Mouse (Mus musculus) limb, embryonic 14.5 days (tissue): ENCODE results near the gene Ctbs. TPM values are rescaled to one million over a fixed set of nuclear protein-coding genes. Genes with fewer than 3 reads are reported as not detected.
A peak's percentile ranks its signal among the peaks of the same experiment; 100 is the strongest.

Experiments used
- ATAC-seq: fragments of 200-750 bp; cut with Nextera tagmentation; 2 replicates; pipeline ENCODE4 v1.8.0; 2017; ENCODE audit warnings: low read depth, moderate number of reproducible peaks, moderate TSS enrichment; ENCODE audit not compliant: low FRiP score
- DNase-seq: peaks from one replicate; pipeline ENCODE4 v3.0.0-alpha.2; 2015; ENCODE audit warnings: low spot score
- H3K27ac ChIP-seq: fragments of 300-500 bp; sonication (generic); replicated peaks from 2 replicates; pipeline ENCODE4 v1.5.1; 2014; ENCODE audit warnings: low read depth, mild to moderate bottlenecking, low read length, moderate library complexity, mixed read lengths
- H3K27me3 ChIP-seq: fragments of 300-500 bp; sonication (generic); 2 replicates; pipeline ENCODE4 v1.6.1; 2014; ENCODE audit warnings: low read length, mixed read lengths; ENCODE audit not compliant: control insufficient read depth, insufficient read depth
- H3K36me3 ChIP-seq: fragments of 300-500 bp; sonication (generic); 2 replicates; pipeline ENCODE4 v1.6.1; 2014; ENCODE audit warnings: mild to moderate bottlenecking, low read length, moderate library complexity, mixed read lengths; ENCODE audit not compliant: control insufficient read depth, insufficient read depth
- H3K4me1 ChIP-seq: fragments of 300-500 bp; sonication (generic); 2 replicates; pipeline ENCODE4 v1.6.1; 2014; ENCODE audit warnings: antibody characterized with exemption, low read length, mixed read lengths; ENCODE audit not compliant: control insufficient read depth, insufficient read depth
- H3K4me2 ChIP-seq: fragments of 300-500 bp; sonication (generic); replicated peaks from 2 replicates; pipeline ENCODE4 v1.6.1; 2014; ENCODE audit warnings: low read depth, mild to moderate bottlenecking, low read length, moderate library complexity; ENCODE audit not compliant: severe bottlenecking
- H3K4me3 ChIP-seq: fragments of 300-500 bp; sonication (generic); replicated peaks from 2 replicates; pipeline ENCODE4 v1.5.1; 2014; ENCODE audit warnings: low read length
- H3K9ac ChIP-seq: fragments of 300-500 bp; sonication (generic); 2 replicates; pipeline ENCODE4 v1.6.1; 2014; ENCODE audit warnings: mild to moderate bottlenecking, low read depth, low read length, moderate library complexity; ENCODE audit not compliant: severe bottlenecking
- H3K9me3 ChIP-seq: fragments of 300-500 bp; sonication (generic); 2 replicates; pipeline ENCODE4 v1.6.1; 2016; ENCODE audit warnings: low read length; ENCODE audit not compliant: control insufficient read depth
- POLR2A ChIP-seq: fragments of 200-500 bp; IDR thresholded peaks from 2 replicates; pipeline ENCODE4 v1.8.0; 2012; ENCODE audit warnings: inconsistent platforms, mild to moderate bottlenecking, moderate library complexity, borderline replicate concordance; ENCODE audit not compliant: insufficient read depth, insufficient read length; ENCODE audit errors: extremely low read depth
- WGBS: fragments of 180-500 bp; shearing (Covaris S2); extraction: QIAGEN DNeasy Blood & Tissue Kit; methylation state at CpG from one replicate; pipeline ENCODE4 v1.1.7; 2014; 5-methylcytosine and 5-hydroxymethylcytosine counted together
- polyA plus RNA-seq, 2 experiments: library from polyadenylated mRNA; depleted of rRNA in 1 of 2; stranded (reverse) in 1 of 2; unstranded in 1 of 2; fragments of >200 nt; fragmentation: Nextera tagmentation in 1 of 2; extraction: Ambion mirVana in 1 of 2; gene quantifications; 2 replicates each; pipeline versions ENCODE4 v1.2.1 to v1.2.3; 2012 to 2014

Gene Ctbs
- polyA plus RNA-seq (2012; rRNA removed) (5.2 and 5.4 TPM in 2 replicates), polyA plus RNA-seq (2014; fragmentation: Nextera tagmentation; extraction: Ambion mirVana) (8.8 and 9.3 TPM in 2 replicates)

GRCm38 (mm10) chr3:146449745-146450250 lies at the start of gene Ctbs:
Gene Ctbs (plus strand): TSS chr3:146449795.
- 0 out of 2 replicates have a peak, but pooled peaks have one; percentile 1 for ATAC-seq

GRCm38 (mm10) chr3:146403770-146404169 lies 45.8 kb upstream of the Ctbs start:
- DNase-seq (no peak), ATAC-seq (no peak)
- Histone ChIP-seq H3K4me1 (peaks cover 15% of the 10 kb centered on the region), H3K4me3 (peak overlapping the region; percentile 86), H3K9ac (peak overlapping the region; percentile 85; the same call in 1 of the 2 replicates), H3K9me3 (no peaks in the 10 kb centered on the region), H3K27me3 (no peaks in the 10 kb centered on the region), H3K27ac (no peak overlapping the region), H3K4me2 (peak overlapping the region; percentile 75), H3K36me3 (no peaks in the 10 kb centered on the region)
- 36% methylated on average over 3 of the region's 3 CpGs for WGBS
- TF ChIP-seq POLR2A, result no peak

More at GRCm38 (mm10) chr3:146449745-146450250, at the start of gene Ctbs:
- no peaks in the 10 kb centered on the region for H3K9me3 ChIP-seq
- 45% methylated on average over 9 of the region's 9 CpGs for WGBS
- TF ChIP-seq POLR2A, result no peak
- peak within 1 kb of the TSS; percentile 80 for H3K27ac ChIP-seq
- H3K4me2 ChIP-seq, result peak within 1 kb of the TSS; percentile 71
- no peaks in the 10 kb centered on the region for H3K27me3 ChIP-seq
- peak within 1 kb of the TSS; percentile 77 for H3K9ac ChIP-seq
- H3K4me3 ChIP-seq, result peak within 1 kb of the TSS; percentile 61
- H3K4me1 ChIP-seq, result no peaks in the 10 kb centered on the region
- DNase-seq, result no peak
- H3K36me3 ChIP-seq, result 0 out of 2 replicates have a peak, but pooled peaks cover 4% of the 10 kb centered on the region

- WGBS, result 4% methylated on average over 72 of the region's 100 CpGs
- peak within 1 kb of the TSS; percentile 70 for H3K27ac ChIP-seq
Observed at GRCm38 (mm10) chr3:146404311-146405201, 45.0 kb upstream of the Ctbs start, which contains the start of gene Ssx2ip. Gene Ssx2ip (plus strand): TSS chr3:146404642.

GRCm38 (mm10) chr3:146405213-146406006 lies 44.2 kb upstream of the Ctbs start:
- peaks cover 15% of the 10 kb centered on the region for H3K4me1 ChIP-seq
- peak overlapping the region; percentile 86 for H3K4me3 ChIP-seq
- 19% methylated on average over 18 of the region's 18 CpGs for WGBS
- H3K9ac ChIP-seq, result peak overlapping the region; percentile 85
- DNase-seq (no peak), ATAC-seq (no peak)
- H3K9me3 ChIP-seq, result no peaks in the 10 kb centered on the region
- no peak for TF ChIP-seq POLR2A
- H3K36me3 ChIP-seq, result no peaks in the 10 kb centered on the region
- peak overlapping the region; percentile 75 for H3K4me2 ChIP-seq
- no peaks in the 10 kb centered on the region for H3K27me3 ChIP-seq
- H3K27ac ChIP-seq, result 0 out of 2 replicates have a peak overlapping the region, but pooled peaks have one; percentile 70

More at GRCm38 (mm10) chr3:146404311-146405201, 45.0 kb upstream of the Ctbs start, which contains the start of gene Ssx2ip:
- no peaks in the 10 kb centered on the region for H3K27me3 ChIP-seq
- DNase-seq (peak; percentile 92), ATAC-seq (peak; percentile 98)
- peaks cover 15% of the 10 kb centered on the region for H3K4me1 ChIP-seq
- H3K36me3 ChIP-seq, result no peaks in the 10 kb centered on the region
- H3K4me3 ChIP-seq, result peak within 1 kb of the TSS; percentile 86
- no peak for TF ChIP-seq POLR2A
- peak within 1 kb of the TSS; percentile 85 for H3K9ac ChIP-seq
- peak within 1 kb of the TSS; percentile 75 for H3K4me2 ChIP-seq
- H3K9me3 ChIP-seq, result no peaks in the 10 kb centered on the region
